Mouse (Mus musculus): Measurements from ENCODE around the gene Lrrc1. TPM values are rescaled to one million over a fixed set of nuclear protein-coding genes. Genes with fewer than 3 reads are reported as not detected.
"Not testable (repeated sequence)": the region's sequence is repeated elsewhere in the genome, so short reads cannot be mapped to it uniquely, and the experiment has no call there.

Lrrc1 gene
- total RNA-seq (2021): 10 to 100 TPM; 42.3 to 45.2 TPM

DNA sequence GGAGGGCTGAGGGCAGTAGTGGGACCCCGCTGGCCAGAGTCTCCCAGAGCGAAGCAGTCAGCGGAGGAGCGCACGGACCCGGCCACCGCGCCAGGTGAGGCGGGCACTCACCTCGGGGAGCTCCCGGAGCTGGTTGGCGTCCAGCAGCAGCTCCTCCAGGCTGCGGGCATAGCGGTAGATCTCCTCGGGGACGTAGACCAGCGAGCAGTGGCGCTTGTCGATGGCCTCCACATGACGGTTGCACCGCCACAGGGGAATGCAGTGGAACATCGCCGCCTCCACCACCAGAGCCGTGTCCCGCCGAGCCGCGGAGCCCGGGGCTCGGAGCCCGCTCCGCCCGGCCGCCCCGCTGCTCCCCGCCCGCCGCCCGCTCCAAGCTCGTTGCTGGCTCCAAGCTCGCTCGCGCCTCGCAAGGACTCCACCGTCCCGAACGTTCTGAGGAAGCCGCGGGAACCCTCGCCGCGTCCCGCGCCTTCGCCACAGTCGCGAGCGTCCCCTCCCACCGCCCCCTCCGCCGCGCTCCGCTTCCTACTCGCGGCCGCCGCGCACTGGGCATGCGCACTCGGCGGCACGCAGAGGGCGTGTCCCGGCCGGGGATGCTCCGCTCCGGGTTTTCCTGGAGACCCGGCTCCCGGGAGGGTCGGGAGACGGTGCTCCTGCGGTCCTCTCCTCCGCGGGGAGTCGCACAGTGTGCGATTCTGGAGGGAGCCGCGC, at the start of gene Lrrc1:
TSS of gene Lrrc1 (minus strand) at position 517 of the 714 bp plus-strand sequence.
- peak; percentile 92 for DNase-seq

DNA sequence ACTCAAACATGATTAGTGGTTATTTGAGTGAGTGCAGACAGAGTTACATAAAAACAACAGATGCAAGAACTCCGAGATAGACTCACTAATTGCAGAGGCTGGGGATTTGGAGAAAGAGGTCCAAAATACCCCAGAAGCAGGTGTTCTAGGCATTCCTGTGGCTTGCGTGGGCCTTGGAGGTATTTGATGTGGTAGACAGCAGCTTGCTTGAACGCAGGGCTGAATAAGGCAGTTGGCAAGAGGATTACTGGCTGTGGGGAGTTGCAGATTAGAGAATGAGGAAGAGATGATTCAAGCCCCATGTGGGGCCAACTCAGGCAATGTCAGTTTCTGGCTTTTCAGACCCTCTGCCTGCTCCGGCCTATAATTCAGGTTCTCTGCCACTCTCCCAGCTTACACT, 47.8 kb upstream of the Lrrc1 start:
- no peak for DNase-seq

DNA sequence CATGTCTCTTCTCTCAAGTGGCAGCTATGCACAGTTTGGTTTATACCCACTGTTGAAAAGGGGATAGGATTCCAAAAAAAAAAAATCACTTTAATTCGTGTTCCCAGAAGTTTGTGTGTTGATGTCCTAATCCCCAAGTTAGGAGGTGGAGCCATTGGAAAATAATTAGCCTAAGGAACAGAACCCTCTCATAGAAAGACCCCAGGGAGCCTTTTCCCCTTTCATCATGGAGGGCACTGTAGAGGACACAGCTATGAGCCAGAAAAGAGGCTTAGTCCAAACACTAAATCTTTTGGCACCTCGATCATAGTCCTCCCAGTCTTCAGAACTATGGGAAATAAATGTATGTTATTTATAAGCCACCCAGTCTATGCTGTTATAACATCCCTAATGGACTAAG, 44.8 kb upstream of the Lrrc1 start:
- DNase-seq: no peak

DNA sequence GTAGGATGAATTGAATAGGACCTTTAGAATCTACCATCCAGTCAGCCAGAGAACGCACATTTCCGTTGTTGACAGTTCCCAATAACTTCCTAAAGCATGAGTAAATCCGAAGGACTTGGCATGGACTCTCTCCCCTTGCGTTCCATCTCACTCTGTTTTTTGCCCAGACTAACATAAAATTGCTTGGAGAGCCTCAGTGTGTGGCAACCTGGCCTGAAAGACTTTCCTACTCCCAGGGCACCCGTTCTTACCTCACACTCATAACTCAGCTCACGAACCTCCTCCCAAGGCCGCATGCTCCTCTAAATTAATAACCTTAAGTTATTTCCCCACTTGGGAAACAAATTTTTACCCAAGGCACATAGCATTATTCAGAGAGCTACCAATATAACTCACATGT, 42.9 kb upstream of the Lrrc1 start:
- no peak for DNase-seq

DNA sequence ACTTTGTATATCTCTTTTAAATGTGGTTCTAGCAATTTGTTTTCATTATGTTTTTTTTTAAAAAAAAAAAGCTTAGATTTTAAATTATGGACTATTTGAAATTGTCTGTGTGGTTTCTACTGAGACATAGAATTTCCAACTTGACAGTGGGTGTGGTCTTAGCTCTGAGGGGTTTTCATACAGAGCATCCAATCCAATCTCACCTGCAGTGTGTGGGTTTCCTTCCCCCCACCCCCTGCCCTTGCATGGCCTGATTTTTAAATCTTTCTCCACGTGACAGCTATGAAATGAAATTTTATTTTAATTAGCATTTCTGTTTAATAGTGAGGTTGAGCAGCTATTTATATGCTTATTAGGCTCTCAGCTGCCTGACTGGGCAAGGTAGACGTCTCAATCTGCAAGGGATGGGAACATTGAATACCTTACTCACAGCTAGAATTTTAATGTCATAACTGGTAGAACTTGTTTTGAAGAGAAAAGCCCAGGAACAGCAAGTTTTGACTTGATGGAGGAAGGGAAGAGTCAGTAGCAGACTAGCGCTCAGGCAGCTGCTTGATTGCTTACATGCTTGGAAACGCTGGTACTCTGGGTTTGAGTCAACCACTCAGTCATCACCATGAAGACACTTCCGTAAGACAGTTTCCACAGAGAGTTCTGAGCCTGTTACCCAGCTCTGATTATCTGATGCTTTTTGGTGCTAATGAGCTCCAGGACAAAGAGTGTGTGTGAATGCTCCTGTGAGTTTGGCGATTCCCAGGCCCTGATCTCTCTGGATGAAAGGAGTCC, 42.3 kb upstream of the Lrrc1 start:
- DNase-seq: no peak

DNA sequence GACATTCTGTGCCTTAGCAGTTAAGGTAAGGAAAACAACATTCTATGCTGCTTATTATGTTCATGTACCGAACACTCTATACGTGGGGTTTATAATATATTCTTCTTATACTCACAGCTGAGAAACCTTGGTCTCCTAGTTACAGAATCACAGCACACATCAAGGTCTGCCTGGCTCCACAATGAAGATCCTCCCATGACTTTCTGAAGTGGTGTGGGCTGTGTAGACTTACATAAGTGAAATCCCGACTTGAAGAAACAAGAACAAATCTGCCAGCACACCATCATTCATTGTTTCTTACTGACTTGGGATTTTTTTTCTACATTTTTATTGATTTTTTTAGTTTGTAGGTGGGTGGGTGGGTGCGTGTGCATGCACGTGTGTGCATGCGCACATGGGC, 40.1 kb upstream of the Lrrc1 start:
- no peak for DNase-seq

DNA sequence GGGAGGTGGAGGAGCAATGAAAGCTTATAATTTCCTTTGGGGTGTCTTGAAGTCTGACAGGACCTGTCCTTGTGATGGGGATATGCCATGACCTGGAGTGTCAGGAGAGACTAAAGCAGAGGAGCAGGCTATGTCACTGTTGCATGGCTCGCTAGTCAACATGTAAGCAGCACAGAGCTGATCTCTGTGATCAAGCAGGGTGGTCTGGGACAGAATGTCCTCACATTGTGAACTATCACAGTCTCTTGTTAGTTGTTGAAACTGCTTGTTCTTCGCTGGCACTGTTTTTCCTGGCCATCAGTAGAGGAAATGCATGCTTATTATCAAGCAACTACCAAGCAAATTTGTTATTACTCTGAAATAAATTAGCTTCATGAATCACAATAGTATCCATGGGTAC, 38.6 kb upstream of the Lrrc1 start:
- DNase-seq: no peak

DNA sequence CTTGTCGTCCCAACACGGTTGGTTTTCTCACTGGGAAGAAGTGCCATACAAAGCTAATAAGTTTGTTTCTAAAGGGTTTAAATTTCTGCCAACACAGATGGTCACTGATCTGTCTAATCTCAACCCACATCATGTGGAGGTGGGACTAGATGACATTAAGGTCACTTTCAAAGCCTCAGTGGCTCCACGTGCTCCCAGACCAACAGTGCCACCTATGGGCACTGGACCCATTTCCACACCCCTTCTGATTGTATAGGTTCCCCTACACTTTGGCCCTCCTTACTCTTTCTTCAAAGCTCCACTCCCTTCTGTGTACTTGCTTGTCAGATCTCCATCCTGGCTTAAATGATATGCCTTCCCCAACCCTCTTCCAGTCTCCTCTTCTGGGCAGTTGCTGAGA, 35.2 kb upstream of the Lrrc1 start:
- DNase-seq: no peak

DNA sequence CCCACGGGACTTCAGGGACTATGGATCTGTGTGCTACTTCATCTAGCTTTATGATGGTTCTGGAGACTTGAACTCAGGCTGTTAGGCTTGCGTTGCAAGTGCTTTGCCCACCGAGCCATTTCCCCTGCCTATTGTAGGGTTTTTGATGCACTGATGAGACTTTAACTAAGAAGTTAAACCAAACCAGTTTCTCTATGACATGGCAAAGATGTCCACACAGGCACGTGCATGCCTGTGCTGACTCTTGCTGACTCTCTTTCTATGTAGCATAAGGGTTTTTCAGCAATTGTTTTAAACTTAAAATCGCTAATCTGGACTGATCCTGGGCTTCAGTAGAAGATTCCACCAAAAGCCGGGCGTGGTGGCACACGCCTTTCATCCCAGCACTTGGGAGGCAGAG, 33.3 kb upstream of the Lrrc1 start:
- no peak for DNase-seq

DNA sequence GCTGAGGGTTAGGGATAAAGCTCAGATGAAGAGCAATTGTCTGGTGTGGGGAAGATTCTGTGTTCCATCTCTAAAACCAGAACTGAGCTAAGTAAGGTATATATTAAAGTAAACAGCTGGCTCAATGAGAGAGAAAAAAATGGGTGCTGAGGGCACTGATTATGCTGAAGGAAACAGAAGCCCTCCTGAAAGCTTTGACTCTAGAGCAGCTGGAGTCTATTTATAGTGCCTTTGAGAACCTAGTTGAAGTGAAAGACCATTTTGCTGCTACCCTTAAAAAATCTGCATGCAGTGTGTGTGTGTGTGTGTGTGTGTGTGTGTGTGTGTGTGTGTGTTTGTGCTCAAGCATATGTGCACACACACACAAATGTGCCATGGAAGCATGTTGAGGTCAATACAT, 32.7 kb upstream of the Lrrc1 start:
- no peak for DNase-seq

DNA sequence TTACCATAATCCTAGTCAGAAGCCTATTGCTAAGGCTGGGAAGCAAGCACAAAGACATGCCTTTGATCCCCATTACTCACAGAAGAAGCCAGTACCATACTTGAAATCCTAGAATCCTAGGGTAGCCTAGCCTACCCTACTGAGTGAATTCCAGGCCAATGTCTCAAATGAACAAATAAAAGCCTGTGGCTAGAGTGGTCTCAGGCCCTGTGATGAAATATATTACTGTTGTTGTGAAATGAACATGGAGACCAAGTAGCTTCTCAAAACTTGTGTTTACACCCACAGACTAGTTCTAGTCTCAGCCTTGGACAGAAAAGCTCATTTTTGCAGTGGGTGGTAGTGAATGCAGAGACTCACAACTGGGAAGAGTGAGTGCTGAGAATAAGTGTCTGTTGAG, 31.6 kb upstream of the Lrrc1 start:
- no peak for DNase-seq

DNA sequence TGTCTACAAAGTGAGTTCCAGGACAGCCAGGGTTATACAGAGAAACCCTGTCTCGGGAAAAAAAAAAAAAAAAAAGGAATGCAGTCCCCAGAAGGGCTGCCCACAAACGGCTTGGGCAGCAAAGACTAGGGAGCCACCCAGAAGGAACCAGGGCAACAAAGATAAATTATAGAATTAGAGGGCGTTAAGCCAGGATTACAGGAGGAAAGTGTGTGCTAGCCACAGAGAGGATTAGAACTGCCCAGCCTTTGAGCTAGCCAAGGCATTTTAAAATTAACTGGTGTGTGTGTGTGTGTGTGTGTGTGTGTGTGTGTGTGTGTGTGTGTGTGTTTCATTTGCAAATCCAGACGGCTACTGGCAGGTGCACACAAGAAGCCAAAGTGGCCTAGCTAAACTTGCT, 30.3 kb upstream of the Lrrc1 start:
- not testable (repeated sequence) for DNase-seq

DNA sequence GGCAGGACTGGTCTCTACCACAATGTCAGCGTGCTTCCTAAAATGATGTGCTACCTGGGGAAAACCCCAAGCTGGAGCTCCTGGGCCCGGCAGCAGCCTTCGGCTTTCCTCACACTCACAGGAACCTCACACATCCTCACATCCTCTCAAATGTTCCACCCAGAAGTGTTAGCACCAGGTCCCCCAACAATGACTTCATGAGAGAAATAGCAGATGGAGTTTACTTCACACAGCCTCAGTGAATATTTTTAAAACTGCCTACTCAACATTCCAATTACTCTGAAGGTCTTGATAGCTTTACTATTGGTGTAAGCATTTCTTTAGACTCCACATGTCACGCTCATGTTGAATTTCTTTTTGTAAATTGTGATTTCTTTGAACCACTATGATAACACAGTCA, 27.2 kb upstream of the Lrrc1 start:
- no peak for DNase-seq

DNA sequence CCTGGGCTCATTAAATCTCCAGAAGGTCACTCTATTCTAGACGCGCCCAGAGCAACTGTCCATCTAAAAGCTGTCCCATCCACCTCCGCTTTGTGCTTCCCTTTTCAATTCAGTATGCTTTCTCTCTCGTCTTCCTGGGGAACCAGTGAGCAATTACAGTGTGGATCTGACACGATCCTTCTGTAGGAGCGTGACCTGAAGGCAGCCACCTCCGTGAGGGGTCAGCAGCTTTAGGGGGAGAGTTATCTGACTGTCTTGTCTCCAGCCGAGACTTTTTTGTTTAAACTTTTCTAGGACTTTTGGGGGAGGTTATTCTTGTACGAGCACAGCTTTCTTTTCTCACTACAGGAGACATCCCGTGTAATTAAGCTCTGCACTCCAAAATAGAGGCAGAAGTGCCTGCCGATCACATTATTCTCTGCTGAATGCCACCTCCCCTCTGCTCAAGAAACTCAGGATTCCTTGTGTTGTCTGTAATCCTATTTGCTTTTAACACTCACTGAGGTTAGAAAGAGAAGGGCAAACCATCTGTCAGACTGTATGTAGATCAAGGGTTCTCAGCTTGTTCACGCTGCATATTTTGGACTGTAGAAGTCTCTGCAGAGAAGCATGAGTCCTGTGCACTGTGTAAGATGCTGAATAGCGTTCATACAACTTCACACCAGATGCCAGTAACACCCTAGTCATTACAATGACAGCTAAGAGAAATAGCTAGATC, 24.3 kb upstream of the Lrrc1 start:
- no peak for DNase-seq

DNA sequence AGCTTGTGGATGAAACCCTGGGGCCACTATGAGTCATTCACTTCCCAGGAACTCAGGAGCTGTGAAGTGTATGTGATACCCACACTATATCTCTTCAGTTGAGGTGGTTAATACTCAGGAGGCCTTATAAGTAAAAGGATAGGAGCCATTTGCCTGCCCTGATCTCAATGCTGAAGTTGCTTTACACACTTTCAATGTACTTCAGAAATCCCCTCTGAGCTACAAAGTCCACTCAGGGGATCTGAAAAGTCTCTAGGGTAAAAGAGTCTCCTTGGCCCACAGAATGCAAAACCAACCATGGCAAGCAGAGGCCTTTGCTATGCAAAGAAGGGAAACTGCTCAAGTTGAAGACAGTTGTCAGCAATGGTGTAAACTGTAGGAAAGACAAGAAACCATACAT, 17.2 kb upstream of the Lrrc1 start:
- no peak for DNase-seq

DNA sequence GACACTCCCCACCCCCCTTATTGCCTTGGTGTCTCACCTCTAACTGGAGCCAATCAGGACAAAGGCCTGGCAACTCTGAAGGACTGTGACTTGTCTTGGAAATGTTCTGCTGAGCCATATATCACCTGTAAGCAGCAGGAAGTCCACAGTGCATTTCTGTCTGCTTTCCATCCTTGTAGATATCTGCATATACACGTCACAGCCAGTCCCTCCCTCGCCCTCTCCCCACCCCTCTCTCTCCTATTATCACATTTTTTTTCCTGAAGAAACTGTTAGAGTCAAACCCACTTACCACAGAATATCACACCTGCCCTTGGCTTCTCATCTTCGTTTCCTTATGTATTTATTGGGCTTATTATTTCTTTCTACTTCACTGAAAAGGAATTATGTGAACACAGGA, 13.3 kb upstream of the Lrrc1 start:
- DNase-seq: no peak

DNA sequence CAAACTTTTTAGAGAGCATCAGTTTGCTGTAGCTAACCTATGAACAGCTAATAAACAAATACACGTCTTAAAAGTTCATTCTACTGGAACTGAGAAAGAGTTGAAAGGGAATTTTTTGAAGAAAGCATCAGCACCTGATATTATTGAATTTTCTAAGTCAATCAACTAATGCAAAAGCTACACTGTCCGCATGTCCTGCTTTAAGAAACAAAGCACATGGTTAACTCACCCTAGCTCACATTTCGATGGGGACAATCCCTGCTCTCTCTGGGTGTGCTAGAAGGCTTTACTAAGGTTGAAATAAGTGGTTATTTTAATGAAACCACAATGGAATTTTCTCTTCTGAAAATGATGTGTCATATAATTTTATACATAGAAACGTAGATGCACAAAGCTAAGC, 12.5 kb upstream of the Lrrc1 start:
- no peak for DNase-seq

DNA sequence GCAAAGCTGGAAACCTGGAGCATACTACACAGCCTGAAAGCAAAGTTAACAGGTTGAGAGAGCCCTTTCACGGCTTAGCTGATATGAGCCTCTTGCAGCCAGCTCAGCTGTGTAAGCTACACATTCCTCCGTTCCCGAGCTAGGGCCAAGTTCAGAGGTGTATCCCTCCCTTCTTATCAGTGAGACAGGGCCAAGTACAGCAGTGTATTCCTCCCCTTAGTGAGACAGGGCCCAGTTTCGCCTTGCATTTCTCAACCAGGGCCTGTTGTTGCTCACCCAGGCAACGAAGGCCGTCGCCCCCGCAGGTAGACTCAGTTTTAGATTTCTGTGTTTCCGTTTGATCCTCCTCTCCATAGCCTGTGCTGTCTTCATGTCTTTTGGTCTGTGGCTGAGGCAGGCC, 11.8 kb upstream of the Lrrc1 start:
- no peak for DNase-seq

DNA sequence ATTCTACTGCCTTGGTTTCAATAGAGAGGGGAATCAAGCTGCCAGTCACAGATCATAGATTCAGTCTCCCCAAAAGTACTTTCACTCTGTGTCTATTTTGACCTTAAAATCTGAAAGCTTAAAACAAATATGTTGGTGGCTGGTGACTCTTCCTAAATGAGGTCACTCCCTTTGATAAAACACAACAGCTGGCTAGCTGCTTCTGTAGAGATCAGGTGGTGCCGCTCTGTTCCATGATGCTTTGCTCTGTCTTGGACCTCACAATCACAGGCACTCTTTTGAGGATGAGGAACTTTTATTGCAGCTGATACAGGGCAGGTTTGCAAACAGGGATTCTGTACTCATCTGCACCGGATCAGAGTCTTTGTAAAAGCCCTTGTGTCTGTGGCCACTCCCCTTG, 8.8 kb upstream of the Lrrc1 start:
- DNase-seq: no peak

DNA sequence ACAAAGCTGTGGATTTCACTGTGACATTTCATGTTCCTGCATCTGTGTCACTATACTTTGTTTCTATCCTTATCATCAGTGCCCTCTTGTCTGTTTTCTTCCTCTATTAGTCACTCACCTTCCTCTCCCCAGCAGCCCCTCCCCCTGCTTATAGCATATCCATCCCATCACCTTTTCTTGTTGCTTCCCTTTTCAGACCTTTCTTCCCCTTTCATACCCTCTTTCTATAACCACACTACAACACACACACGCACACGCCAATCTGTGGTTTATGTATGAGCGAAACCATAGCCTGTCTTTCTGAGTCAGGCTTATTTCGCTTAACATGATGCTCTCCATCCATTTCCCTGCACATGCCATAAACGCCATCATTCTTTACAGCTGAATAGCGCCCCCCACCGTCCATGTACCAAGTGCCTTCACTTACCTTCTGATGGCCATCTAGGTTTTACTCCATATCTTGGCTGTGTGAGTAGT, 6.4 kb upstream of the Lrrc1 start:
- no peak for DNase-seq

DNA sequence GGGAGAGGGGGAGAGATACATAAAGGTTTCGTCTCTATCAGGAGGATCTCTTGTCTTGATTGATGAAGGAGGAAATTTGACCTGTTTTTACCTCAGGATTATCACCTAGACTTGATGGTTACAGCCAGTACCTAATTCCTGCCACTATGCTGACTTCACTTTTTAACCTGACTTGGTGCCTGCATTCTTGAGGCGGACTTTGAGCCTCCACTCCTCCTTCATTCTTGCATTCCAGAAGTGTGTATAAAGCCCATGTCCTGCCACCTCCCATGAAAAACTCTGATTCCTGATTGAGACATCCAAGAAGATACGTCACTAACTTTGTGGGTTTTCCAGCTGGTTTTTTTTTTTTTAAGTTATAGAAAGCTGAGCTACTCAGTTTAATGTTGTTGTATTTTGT, 1.3 kb upstream of the Lrrc1 start:
- no peak for DNase-seq

DNA sequence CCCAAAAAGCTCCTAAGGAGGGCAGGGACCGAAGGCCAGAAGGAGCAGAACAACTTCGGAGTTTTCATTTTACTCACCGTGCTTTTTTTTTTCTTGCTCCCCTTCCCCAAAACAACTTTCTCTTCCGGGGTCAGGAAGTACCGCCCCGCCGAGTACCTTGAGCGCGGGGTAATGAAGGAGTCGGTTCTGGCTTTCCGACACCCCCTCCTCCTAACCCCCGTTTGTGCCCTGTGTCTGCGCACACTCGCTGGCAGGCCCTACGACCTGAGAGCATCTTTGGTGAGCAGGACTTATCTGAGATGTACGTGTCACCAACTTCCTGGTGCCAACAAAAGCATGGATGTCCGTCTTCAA, 375 bp upstream of the Lrrc1 start:
- DNase-seq: no peak

All from heart, postnatal 4 days (tissue).